Mouse (Mus musculus): ENCODE data around the gene Foxk2. TPM values are rescaled to one million over a fixed set of nuclear protein-coding genes. Genes with fewer than 3 reads are reported as not detected.
"Not testable (repeated sequence)": the region's sequence is repeated elsewhere in the genome, so short reads cannot be mapped to it uniquely, and the experiment has no call there.

Gene Foxk2
- polyA plus RNA-seq, 1 experiment from 2014 or later = 50.5 TPM

DNA sequence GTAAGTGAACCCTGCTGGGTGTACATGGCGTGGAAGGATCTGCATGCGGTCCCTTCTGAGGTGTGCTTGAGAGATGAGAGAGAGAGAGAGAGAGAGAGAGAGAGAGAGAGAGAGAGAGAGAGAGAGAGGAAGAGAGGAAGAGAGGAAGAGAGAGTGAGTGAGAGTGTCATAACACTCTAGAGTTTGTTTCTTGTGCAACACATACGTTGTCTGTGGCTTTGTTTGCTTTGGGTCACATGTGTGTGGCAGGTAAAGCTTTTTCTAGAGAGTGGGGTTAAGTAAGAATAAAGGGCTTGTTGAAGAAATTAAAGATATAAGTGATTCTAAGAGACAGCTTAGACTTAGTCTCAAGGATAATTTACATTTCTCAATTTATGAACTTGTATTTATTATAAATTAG lies 18.2 kb downstream of the Foxk2 start:
- no peak for TF ChIP-seq CTCF (IDR thresholded peaks at IDR 0.05)
- ChIA-PET CTCF (no interaction called here), POLR2A (no interaction called here)
- no peaks in the 10 kb centered on the region for H3K27me3 ChIP-seq
- in situ Hi-C loops (cut with MboI; ENCODE audit: low pct_unique_long_range_greater_than_20kb) = no loop called here
- DNase-seq (ENCODE audit: low read depth, low spot score) (no peak), ATAC-seq (no peak)

DNA sequence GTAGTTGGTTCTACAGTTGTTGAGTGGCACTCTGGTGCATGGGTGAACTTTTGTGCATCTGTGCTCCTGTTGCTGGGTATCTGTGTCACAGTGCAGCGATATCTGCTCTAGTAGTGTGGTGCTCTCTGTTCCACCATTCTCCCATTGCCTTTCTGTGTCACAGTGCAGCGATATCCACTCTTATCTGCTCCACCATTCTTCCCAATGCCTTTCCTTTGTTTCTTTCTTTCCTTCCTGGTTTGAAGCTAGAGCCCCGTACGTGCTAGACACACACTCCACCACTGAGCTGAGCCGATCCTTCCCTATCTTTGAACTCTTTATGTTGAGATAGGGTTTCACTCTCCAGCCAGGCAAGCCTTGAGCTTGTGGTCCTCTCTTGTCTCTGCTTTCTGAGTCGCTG lies 23.1 kb downstream of the Foxk2 start:
- in situ Hi-C loops (cut with MboI; ENCODE audit: low pct_unique_long_range_greater_than_20kb) = no loop called here
- no peak for DNase-seq (ENCODE audit: low read depth, low spot score)
- H3K27me3 ChIP-seq = no peaks in the 10 kb centered on the region
- ATAC-seq = no peak
- POLR2A ChIA-PET = interaction anchor here (0.6 kb wide), 1 partner anchor 298 kb away, joined by 4 read pairs; no protein-coding TSS in a partner anchor
- no peak for TF ChIP-seq CTCF (IDR thresholded peaks at IDR 0.05)
- CTCF ChIA-PET = no interaction called here

DNA sequence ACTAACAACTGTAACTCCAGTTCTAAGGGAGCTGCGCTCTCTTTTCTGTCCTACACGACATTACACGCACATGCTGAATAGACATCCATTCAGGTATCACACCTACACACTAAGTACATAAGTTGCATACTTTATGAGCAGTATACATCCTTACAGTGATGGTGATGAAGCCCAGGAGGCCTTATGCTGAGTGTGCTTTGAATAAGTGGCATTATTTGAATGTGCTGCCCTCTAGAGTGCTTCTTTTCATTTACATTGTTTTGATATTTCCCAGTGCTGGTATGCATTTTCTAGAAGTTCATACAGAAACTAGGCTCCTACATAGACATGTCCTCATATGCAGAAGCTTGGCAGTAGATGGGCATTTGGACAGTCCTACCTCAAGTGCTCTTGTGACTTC lies 30.1 kb downstream of the Foxk2 start:
- no peak for ATAC-seq

DNA sequence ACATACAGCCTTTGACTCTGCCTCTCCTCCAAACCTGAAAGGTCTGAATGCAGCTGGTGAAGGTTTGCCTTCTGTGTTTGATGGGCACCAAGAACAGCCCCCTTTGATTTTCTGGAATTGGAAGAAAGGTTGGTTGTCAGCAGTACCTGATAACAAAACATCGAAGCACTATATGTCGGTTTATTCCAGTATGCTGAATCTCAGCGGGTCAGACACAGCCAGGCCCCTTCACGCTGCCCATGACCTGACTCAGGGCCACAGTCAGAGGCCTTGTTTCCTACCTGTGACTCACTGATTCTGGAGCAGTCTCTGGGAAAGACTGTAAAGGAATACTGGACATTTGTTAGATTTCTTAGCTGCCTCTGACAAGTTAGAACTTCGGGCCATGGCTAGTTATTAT lies 35.0 kb downstream of the Foxk2 start:
- ChIA-PET POLR2A (no interaction called here), CTCF (no interaction called here)
- DNase-seq (ENCODE audit: low read depth, low spot score) = no peak
- no peak for TF ChIP-seq CTCF (IDR thresholded peaks at IDR 0.05)
- ATAC-seq = no peak
- no peaks in the 10 kb centered on the region for H3K27me3 ChIP-seq
- in situ Hi-C loops (cut with MboI; ENCODE audit: low pct_unique_long_range_greater_than_20kb) = no loop called here

More for the DNA sequence above, 30.1 kb downstream of the Foxk2 start:
- ChIA-PET CTCF (no interaction called here), POLR2A (no interaction called here)
- no peaks in the 10 kb centered on the region for H3K27me3 ChIP-seq
- DNase-seq (ENCODE audit: low read depth, low spot score) = no peak
- no peak for TF ChIP-seq CTCF (IDR thresholded peaks at IDR 0.05)
- in situ Hi-C loops (cut with MboI; ENCODE audit: low pct_unique_long_range_greater_than_20kb) = no loop called here

DNA sequence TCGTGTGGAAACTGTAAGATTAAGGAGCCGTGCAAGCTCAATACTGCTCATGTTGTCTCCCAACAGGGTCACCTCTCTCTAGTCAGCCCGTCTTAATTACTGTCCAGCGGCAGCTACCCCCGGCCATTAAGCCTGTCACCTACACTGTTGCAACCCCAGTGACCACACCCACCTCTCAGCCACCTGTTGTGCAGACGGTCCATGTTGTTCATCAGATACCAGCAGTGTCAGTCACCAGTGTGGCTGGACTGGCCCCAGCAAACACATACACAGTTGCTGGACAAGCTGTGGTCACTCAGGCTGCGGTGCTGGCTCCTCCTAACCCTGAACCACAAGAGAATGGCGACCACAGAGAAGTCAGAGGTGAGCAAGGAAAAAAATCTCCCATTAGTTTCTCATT lies 38.7 kb downstream of the Foxk2 start:
- POLR2A ChIA-PET = no interaction called here
- CTCF ChIA-PET = interaction anchor here (0.9 kb wide), 1 partner anchor 31 kb away, joined by 3 read pairs; no protein-coding TSS in a partner anchor
- no peak for DNase-seq (ENCODE audit: low read depth, low spot score)
- ATAC-seq = no peak
- H3K27me3 ChIP-seq = no peaks in the 10 kb centered on the region
- in situ Hi-C loops (cut with MboI; ENCODE audit: low pct_unique_long_range_greater_than_20kb) = no loop called here
- no peak for TF ChIP-seq CTCF (IDR thresholded peaks at IDR 0.05)

DNA sequence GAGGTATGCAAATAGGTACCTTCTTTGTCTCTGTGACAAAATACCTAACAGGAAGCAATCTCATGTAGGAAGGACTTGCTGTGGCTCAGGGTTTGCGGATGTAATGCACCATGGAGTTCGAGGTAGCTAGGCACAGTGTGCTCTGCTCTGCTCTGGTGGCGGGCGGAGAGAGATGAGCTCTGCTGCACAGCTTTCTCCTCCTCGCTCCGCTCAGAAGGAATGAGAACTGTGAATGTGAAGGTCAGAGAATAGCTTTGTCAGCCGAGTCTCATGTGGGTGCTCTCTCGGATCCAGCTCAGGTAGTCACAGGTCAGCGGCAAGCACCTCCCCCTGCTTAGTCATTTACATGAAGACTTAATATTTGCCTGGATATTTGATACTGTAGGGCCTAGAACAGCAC lies 40.5 kb downstream of the Foxk2 start:
- ChIA-PET CTCF (no interaction called here), POLR2A (interaction anchor here (0.7 kb wide), 1 partner anchor 70 kb away, joined by 4 read pairs; no protein-coding TSS in a partner anchor)
- no peak for TF ChIP-seq CTCF (IDR thresholded peaks at IDR 0.05)
- no peaks in the 10 kb centered on the region for H3K27me3 ChIP-seq
- in situ Hi-C loops (cut with MboI; ENCODE audit: low pct_unique_long_range_greater_than_20kb) = no loop called here
- ATAC-seq (peak; percentile 47), DNase-seq (ENCODE audit: low read depth, low spot score) (no peak)

DNA sequence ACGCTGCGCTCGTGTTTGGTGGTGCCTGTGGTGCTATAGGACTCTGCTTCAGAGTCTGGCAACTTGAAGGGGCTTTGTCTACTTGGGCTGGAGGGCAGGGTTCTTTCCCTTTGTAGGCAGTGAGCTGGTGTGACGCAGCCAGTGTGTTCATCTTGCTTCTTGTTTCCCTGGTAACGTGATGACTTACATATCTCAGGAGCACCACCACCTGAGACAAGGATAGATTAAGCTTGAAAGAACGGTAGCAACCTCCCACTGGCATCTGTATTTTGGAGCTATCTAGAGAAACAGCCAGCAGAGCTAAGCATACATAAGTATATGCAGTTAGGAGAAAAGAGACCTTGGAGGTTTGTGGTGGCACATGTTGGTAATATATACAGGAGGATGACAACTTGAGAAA lies 45.6 kb downstream of the Foxk2 start:
- POLR2A ChIA-PET = no interaction called here
- DNase-seq (ENCODE audit: low read depth, low spot score) = no peak
- CTCF ChIA-PET = no interaction called here
- no peaks in the 10 kb centered on the region for H3K27me3 ChIP-seq
- no peak for TF ChIP-seq CTCF (IDR thresholded peaks at IDR 0.05)
- ATAC-seq = no peak
- in situ Hi-C loops (cut with MboI; ENCODE audit: low pct_unique_long_range_greater_than_20kb) = no loop called here

DNA sequence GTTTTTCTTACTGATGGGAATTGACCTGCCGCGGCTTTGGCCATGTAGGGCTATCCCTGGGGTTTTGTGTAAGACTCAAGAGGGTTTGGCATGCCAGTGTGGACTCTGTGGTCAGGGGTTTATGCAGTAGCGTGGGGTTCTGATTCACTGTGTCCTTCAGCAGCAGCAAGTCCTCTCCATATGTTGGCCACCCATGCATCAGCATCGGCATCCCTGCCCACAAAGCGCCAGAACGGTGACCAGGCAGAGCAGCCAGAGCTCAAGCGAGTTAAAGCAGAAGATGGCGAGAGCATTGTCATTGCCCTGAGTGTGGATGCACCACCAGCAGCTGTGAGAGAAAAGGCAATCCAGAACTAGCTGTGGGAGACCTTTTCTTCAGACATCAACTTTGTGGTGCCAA lies 46.8 kb downstream of the Foxk2 start:
- in situ Hi-C loops (cut with MboI; ENCODE audit: low pct_unique_long_range_greater_than_20kb) = no loop called here
- H3K27me3 ChIP-seq = no peaks in the 10 kb centered on the region
- no peak for ATAC-seq
- no peak for TF ChIP-seq CTCF (IDR thresholded peaks at IDR 0.05)
- DNase-seq (ENCODE audit: low read depth, low spot score) = no peak
- POLR2A ChIA-PET = no interaction called here
- CTCF ChIA-PET = no interaction called here

DNA sequence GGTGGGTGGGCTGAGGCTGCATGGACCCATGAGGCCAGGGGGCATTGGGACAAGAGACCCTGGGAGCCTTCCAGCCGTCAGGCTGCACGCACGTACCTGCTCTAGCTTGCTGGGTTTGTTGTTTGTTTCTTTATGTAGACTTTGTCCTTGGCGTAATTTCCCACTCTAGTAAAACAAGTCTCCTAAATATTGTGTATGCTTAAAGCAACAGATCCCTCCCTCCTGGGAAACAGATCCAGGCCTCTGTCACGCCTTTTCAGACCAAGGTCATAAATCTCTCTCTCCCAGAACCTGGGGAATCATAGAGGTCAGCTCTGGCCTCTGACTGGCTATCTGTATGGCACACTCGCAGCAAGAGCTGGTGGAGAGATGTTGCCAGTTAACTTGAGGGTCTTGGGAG lies 47.9 kb downstream of the Foxk2 start:
- H3K27me3 ChIP-seq; ATAC-seq; in situ Hi-C loops (cut with MboI; ENCODE audit: low pct_unique_long_range_greater_than_20kb); CTCF ChIA-PET; DNase-seq (ENCODE audit: low read depth, low spot score); POLR2A ChIA-PET: not testable (repeated sequence)

DNA sequence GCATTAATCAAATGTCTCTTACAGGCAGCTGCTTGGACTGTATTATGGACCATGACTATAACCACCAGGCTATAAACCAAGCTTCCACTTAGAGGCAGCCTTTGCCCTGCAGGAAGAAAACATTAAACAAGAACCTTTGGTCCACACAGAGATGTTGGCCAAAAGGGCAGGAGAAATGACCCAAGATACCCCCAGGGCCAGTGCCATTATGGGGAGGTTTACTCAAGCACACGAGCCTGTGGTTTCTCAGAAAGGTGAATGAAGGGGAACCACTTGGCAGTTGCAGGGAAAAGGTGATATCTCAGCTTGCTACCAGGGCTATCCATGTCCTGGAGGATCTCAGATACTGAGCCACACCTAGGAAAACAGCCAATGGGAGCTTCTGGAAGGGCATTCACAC lies 66.2 kb downstream of the Foxk2 start:
- ATAC-seq = no peak
- TF ChIP-seq CTCF (IDR thresholded peaks at IDR 0.05) = no peak
- H3K27me3 ChIP-seq = no peaks in the 10 kb centered on the region
- ChIA-PET POLR2A (interaction anchor here (0.7 to 1.5 kb wide), 2 partner anchors 24 to 29 kb away, joined by 3 read pairs; no protein-coding TSS in a partner anchor), CTCF (interaction anchor here (0.9 kb wide), 1 partner anchor 29 kb away, joined by 3 read pairs; no protein-coding TSS in a partner anchor)
- DNase-seq (ENCODE audit: low read depth, low spot score) = no peak
- in situ Hi-C loops (cut with MboI; ENCODE audit: low pct_unique_long_range_greater_than_20kb) = no loop called here

DNA sequence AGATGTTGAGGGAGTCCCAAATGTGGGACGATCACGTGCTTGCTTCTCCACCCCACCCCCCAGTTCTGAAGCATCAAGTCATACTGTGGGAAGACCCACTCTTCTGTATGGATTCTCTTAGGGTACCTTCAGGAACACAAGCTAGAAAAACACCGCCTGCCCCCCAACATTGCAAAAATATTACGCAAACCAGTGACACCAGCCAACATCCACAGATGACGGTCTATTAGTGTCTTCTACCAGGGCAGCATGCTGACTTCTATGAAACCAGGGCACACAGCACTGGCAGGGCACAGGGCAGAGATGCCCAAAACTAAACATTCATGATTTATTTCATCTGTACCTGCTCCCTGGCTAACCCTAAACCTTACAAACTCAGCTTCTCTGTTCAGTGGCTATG lies 66.9 kb downstream of the Foxk2 start:
- ChIA-PET POLR2A (interaction anchor here (0.7 to 1.5 kb wide), 2 partner anchors 25 to 28 kb away, joined by 3 read pairs; no protein-coding TSS in a partner anchor), CTCF (no interaction called here)
- in situ Hi-C loops (cut with MboI; ENCODE audit: low pct_unique_long_range_greater_than_20kb) = no loop called here
- DNase-seq (ENCODE audit: low read depth, low spot score) (no peak), ATAC-seq (no peak)
- TF ChIP-seq CTCF (IDR thresholded peaks at IDR 0.05) = no peak
- no peaks in the 10 kb centered on the region for H3K27me3 ChIP-seq

DNA sequence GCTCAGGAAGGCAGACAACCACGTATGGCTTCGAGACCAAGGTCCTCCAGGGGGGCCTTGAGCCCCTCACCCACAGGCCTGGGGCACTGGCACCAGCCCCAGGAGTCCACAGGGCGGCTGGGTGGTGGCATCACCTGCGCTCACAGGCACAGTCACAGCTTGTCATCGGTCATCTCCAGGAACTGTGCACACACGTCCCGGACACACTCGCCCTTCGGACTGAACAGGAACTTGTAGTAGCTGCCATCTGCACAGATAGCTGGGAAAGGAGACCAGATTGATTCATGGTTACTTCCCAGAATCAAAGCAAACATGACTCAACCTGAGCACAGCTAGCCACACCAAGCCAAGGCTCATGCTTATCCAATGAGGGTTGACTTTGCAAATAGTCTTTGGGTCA lies 68.4 kb downstream of the Foxk2 start:
- in situ Hi-C loops (cut with MboI; ENCODE audit: low pct_unique_long_range_greater_than_20kb) = no loop called here
- no peak for DNase-seq (ENCODE audit: low read depth, low spot score)
- no peak for TF ChIP-seq CTCF (IDR thresholded peaks at IDR 0.05)
- POLR2A ChIA-PET = no interaction called here
- H3K27me3 ChIP-seq = no peaks in the 10 kb centered on the region
- CTCF ChIA-PET = interaction anchor here (1.1 kb wide), 1 partner anchor 9 kb away, joined by 3 read pairs; no protein-coding TSS in a partner anchor
- ATAC-seq = no peak
